Mouse (Mus musculus) cerebellum, postnatal 25 days (tissue): ENCODE data around the gene Tmem9b.

ENCODE experiments used
- DNase-seq, 2 experiments: peaks; one replicate each; pipeline ENCODE4 v3.0.0; 2021; ENCODE audit warnings: mixed read lengths in 2 of 2

Gene Tmem9b

DNA sequence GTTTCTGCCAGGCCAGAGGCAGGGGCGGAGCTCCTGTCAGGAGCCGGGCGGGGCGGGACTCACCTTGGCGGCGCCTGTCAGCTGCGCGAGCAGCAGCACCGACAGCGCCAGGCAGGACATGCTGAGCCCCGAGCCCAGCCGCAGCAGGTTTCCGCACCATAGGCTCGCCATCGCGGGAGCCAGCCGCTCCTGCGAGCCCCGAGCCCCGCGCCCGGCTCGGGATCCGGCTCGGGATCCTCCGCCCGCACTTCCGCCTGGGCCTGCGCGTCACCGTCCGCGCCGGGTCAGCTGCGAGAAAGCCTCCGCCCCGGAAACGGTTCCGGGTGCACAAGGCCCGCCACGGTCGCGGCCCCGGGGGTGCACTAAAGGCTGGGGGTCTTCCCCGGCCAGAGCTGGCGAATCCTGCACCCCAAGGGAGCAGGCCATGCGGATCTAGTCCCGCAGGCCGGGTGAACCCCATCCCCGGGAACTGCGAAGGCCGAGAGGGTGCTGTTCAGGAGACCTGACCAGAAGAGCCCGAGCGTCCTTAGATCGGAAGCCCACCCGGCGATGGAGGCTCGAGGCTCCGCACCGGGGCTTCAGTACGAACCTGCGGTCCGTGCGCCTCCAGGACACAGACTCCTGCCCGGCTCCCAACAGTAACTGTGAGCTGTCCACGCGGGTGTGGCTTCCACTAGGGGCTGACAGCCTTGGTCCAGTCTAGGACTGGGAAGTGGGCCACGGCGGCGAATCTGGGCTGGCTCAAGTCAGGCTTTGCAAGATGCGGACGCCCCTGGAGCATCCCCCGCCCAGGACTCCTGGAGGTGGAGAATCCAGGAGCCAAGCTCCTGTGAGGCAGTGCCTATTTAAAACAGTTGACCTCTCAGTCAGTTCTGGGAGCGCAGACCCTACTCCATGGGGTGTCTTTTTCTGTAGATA is at the start of gene Tmem9b:
Gene Tmem9b, minus strand, starts transcription at position 868 of the 918 bp plus-strand sequence.
- DNase-seq, result peak; percentile 88 to 89

DNA sequence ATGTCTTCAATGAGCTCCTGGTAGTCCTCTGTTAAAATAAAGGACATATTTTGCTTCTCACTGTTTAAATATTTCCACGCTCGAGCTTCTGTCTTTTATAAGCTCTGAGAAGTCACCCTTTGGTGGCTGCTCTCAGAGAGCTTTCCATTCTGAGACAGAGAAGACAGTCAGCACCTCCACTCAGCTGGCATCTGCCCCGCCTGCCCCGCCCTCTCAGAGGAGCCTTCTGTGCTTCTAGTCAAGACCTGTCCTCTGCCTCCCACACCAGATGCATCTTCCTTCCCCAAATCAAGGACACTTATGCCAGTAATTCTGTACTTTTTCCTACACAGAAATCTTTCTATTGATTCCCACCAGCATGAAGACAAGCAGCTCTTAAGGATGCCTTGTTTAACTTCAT is 48.0 kb upstream of the Tmem9b start:
- DNase-seq, result peak in 1 of 2 experiments; percentile 60

DNA sequence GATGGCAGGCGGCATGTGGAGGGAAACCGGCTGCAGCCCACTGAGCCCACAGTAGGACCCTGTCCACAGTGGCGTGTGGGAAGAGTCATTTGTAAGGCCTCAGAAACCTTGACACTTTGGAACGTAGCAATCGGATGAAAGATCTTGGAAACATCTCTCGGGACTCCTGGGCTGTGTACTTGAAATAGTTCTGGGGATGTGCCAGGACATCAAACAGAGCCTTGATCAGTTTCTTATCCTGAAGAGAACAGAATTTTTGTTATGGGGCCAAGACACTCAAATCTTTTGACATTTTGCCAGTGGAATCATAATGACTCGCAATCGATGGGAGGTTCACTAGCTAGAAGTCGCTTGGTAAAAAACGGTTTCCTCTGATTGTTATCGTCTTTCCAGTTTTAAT is 46.5 kb upstream of the Tmem9b start:
- no peak for DNase-seq

DNA sequence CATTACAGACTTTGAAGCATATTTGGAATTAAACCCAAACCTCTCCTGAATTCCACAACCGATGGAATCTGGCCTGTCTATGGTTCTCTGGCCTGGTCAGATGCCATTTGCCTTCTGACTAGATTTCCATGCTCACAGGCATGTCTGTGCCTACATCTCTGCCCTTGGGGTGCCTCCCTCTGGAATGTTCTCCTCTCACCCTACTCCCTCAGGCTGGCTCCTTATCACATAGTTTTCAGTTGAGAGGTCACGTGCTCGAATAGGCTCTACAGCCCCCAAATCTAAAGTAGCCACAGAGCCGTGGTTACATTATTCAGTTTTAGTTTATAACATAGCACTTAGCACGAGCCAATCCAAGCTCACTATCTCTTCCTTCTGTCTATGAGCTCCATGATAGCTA is 42.9 kb upstream of the Tmem9b start:
- no peak for DNase-seq

DNA sequence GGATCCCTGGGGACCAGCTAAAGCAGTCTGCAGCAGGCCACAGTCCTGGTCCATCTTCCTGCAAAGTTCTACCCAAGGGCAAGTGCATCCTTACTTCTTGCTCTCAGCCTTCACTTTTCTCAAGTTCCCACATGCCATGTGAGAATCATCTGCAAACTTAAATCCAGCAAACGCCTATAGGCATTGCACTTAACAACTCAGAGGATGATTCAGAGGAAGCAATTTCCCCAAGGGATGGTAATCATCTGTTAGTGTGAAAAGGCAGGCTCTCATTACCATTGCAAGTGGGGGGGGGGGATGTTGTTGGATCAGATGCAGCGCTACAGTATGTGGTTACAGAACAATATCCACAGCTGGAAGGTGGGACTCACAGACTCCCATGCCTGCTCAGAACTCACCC is 41.9 kb upstream of the Tmem9b start:
- no peak for DNase-seq

DNA sequence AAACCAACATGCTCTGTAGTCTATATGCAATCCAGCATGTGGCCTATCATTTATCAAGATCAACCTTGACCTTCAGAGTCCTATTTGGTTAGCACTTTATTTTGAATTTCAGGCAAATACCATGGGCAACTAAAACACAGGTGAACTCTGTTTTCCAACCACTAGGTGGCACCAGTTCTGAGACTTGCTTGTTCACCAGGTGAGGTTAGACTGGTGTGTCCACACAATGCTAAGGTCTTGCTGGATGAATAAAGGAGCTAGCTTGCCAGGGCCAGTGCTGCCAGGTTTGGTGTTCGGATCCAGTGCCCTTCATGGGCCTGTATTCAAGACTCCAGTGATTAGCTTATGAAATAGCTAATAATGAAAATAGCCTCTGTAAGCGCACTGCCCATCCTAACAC is 40.1 kb upstream of the Tmem9b start:
- peak; percentile 54 to 84 for DNase-seq

DNA sequence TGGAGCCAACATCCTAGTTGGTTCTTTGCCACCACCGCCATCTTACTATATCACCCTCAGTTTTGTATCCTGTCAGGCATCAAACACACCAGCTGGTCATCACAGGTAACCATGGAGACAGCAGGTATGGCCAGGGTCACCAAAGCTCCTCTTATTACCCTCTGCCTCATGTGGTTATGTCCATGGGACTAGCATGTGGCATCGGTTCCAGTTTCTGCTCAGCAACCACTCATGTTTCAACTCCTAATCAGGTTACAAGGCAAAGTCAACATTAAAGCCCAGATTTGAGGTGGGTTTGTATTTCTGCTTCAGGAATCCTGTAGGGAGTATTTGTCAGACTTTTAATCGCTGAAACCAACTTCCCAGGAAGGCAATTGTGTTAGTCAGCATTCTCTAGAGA is 38.1 kb upstream of the Tmem9b start:
- no peak for DNase-seq

DNA sequence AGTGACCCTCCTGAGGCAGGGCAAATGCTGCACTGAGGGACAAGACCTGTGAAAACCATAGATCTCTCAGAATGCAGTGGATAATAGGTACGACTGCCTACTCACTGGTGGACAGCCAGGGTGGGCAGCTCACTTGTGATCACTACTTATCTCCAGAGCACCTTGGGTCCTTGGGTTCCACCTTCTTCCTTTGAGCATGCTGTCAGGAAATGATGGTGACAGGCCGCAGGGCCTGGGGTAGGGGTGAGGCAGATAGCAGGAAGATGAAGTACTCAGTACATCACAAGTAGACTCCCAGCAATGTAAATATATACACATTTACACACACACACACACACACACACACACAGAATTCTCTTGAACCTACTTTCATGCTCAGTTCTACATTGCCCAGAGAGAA is 35.2 kb upstream of the Tmem9b start:
- DNase-seq, result no peak

DNA sequence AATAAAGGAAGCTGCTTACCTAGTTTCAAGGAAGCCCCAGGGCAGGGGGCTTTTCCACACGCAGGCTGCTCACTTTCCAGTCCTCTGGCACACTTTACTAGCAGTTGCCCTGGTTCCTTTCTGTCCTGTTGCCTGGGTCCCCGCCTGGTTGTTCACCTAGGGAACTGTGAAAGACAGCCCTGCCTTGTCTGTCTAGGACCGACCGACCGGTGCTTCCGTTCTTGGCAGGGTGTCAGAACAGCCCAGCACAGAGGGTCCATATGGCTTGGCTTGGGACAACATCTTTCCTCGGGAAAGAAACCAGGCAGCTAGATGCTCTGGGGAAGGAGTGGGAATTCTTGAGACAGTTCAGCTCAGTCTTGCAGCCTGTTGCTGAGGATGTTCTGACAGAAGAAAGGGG is 30.6 kb upstream of the Tmem9b start:
- DNase-seq, result peak; percentile 22 to 49

DNA sequence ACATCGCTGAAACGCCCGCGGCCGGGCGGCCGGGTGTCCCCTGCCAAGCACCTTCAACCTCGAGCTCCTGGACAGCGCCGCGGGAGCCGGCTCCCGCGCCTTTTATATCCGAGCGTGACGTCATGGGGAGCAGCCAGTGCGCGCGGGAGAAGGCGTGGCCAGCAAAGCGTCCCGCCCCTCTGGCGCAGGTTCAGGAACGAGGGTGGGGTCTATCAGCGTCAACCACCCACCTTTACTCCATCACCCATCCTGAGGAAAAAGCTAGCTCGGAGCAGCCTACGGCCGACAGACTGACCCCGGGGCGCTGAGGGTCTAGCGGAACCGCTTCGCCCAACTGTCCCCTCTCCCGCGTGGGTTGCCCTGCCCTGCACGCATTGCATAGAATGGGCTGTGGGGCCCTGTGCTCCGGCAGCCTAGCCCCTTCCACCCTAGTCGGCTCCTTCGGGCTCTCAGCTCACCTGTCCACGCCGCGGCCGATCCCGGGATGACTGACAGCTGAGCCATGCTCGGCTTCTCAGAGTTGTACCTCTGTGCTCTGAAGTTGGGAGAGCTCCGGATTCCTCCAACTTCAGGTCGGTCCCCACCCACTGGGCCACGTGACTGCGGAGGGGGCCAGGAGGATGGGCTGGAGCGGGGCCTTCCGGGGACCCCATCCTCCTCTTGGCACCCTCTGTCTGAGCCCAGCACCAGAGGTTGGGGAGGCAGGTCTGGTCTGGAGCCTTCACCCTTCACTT is 29.0 kb upstream of the Tmem9b start, which contains the start of gene Nrip3:
Gene Nrip3, minus strand, starts transcription at position 556 of the 734 bp plus-strand sequence.
- peak; percentile 83 to 92 for DNase-seq

DNA sequence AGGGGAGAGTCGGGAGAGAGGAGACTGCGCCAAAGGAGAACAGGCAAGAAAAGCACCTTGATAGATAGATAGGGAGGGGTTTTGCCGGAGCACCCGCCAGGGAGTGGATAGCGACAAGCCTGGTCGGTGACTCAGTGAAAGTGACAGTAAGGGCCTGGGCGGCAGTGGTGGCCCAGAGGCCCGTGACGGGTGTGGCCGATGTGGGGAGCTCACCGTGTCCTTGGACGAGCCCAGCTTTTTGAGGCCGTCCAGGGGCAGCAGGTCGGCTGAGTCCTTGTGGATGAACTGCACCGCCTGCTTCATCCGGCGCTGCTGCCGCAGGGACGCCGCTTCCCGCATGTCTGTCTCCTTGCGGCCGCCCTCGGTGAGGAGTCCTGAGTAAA is 28.4 kb upstream of the Tmem9b start:
- no peak for DNase-seq

DNA sequence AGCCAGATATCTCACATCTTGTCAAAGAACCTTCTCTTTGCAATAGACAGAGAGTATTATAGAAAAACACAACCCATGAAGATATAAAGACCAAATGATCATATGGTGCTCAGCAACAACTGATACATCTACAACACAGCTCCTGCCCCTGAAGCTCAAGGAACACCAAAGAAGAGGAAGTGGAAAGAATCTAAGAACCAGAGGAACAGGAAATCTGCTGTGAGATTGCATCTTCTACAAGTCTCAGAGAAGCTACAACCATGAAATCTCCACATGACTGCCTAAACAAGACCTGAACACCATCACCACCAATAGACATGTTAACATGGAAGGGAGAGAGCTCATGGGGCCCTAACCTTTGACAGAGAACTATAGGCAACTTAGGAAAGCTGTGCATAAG is 19.6 kb upstream of the Tmem9b start:
- DNase-seq, result no peak

DNA sequence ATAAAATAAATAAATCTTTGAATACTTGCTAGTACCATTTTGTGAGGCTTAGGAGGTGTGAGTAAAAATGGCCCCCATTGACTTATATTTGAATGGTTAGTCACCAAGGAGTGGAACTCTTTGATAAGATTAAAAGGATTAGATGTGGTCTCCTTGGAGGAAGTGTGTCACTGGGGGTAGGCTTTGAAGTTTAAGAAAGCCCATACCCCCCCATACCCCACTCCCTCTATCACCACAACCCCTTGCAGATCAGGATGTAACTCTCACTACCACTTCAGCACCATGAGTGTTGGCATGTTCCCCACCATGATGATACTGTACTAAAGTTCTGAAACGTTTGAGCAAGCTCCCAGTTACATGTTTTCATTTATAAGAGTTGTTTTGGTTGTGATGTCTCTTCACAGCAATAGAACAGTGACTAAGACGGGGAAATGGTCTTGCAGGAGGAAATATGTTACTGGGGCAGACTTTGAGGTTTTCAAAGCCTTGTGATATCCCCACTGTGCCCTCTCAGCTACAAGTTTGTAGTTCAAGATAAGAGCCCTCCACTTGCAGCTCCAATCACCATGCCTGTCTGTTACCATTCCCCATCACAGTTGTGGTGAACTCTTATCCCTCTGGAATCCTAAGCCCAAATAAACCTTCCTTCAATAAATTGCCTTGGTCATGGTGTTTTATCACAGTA is 16.2 kb upstream of the Tmem9b start:
- DNase-seq, result no peak

DNA sequence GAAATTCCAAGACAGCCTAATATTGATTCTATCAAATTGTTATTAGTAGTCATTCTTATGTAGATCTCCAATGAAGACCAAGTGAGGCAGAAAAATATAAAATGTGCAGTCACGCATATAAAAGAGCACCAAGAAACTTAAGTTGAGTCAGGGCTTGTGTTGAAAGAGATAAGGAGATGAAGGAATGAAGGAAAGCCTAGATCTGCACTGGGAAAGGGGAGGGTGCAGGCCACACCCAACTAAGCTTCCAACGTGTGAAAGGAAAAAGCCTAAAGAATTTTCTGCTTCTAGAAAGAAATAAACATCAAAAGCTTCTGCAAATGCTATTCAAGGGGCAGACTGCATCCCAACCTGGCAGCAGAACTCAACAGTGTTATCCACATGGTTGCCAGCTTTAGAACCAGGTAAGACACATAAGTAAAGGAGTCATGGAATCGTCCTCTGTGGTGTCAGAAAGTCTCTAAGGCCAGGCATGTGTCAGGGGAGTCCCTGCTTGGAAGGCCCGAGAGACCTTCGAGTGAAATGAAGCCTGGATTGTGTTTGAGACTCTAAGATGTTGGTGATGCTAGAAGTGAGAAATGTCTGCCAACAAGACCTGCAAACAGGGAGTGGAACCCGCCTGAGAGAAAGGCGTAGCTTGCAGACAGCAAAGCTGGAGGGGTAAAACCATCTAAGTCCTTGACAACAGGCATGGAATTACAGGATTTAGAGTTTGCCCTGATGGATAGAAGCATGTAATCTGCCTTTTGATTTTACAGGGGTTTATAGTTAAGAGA is 15.1 kb upstream of the Tmem9b start:
- DNase-seq, result no peak

DNA sequence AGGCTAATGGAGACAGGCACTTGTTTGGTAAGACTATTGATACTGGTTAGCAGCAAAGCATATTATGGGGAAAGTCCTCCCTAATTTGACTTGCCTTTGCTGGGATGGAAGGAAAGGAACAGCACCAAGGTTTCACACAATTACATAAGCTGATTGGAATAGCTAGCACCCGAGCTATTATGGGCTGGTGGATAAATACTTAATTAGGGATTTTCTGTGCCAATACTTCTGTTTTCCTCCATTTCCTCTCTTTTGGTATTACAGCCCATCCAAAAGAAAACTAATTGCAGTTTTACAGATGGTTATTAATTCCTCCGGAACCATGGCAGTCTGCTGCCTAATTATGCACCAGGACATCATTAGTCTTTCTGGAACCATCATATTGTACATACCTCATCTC is 11.3 kb upstream of the Tmem9b start:
- no peak for DNase-seq

DNA sequence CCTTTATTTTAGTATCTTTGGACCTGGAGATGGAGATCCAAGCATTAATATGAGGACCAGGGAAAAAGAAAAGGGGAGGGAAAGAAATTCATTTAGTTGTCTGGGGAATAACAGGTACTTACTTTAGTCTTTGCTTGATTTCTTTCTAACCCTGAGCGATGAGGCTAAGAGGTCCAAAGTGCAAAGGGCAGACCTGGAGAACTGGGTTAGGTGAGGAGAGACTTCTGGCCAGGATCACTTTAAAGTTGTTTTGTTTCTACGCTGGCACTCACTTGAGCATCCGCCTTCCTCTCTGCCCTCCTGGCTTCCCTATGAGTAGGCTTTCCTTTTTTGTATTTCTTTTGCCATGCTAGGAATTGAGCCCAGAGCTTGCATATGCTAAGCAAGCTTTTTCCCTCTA is 3.6 kb upstream of the Tmem9b start:
- no peak for DNase-seq

DNA sequence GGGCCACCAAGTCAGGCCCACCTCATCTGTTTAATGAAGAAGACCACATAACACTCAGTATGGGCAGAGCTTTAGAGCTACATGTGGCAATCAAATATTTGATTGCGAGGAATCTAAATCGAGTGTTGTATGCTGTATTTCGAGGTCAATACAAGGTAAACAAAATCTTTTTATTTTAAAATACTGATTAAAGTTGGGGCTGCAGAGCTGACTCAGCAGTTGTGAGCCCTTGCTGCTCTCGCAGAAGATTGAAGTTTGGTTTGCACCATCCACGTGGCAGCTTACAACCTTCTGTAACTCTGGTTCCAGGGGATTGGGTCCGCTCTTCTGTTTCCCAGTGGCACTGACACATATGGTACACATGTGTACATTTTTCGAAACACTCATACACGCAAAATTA is 1.4 kb upstream of the Tmem9b start:
- no peak for DNase-seq

DNA sequence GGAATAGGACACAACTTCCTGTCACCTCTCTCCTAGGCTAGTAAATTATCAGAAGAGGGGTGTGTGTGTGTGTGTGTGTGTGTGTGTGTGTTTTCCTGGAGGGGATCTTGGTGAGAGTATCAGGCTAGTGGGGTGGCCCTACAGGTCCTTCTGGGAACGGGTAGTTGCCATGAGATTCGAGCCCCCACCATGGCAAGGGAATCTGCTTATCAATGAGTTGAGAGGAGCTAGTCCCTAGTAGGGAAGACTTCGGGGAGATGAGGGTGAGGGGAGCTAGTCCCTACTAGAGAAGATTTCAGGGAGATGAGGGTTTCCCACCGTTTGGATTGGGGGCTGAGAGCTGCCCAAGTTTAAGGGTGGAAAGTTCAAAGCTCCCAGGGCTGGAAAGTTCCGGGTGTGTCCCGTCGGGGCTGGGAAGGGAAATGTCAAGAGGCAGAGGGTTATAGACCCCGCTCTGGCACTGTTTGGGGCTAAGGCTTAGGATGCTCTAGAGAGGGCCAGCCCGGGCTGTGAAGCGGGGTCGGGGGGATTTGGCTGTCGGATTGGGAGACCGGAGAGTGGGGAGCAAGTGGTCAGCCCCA is 1.2 kb downstream of the Tmem9b start:
- DNase-seq, result peak in 1 of 2 experiments; percentile 19

DNA sequence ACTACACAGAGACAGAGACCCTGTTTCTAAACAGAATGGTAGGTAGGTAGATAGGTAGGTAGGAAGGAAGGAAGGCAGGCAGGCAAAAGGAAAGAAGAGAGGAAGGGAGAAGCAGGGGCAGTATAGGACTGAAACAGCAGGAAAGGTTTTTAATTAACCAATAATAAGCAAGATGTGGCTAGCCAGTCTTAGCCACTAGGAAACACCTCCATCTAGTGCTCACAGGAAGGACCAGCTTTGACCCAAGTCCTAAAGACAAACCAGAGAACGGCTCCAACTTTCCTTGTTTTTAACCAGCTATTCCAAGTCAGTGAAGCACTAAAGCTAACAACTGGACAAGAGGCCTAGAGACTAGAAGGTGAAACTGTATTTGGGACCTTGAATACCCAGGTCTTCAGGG is 4.9 kb downstream of the Tmem9b start:
- no peak for DNase-seq

DNA sequence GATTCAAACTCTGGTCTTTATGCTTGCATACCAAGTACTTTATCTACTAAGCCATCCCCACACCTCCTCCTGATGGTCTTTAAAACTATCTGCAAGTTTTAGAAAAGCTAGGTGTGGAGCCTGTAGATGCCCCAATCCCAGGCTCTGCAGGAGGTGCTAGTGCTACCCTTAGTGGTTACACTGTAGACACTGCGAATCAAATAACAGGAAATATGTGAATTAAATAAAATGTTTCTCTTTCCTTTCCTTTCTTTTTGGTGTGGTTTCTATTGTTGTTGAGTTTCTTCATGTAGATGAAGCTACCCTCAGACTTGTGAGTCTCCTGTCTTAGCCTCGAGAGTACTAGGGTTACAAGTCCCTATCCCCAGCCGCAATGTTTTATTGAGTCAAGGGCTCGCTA is 11.0 kb downstream of the Tmem9b start:
- DNase-seq, result no peak

DNA sequence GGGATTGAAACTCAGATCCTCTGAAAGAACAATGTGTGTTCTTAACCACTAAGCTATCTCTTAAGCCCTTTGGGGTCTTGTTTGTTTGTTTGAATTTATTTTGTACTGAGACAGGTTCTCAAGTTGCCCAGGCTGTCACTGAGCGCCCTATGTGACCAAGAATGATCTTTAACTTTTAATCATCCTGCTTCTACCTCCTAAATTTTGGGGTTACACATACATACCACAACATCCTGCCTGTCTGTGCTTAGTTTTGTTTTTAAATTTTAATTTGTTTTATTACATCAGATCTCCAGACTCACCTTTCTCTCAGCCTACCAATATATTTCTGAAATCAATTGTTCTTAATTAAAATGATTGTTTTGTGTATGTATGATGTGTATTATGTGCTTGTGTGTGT is 11.6 kb downstream of the Tmem9b start:
- no peak for DNase-seq

DNA sequence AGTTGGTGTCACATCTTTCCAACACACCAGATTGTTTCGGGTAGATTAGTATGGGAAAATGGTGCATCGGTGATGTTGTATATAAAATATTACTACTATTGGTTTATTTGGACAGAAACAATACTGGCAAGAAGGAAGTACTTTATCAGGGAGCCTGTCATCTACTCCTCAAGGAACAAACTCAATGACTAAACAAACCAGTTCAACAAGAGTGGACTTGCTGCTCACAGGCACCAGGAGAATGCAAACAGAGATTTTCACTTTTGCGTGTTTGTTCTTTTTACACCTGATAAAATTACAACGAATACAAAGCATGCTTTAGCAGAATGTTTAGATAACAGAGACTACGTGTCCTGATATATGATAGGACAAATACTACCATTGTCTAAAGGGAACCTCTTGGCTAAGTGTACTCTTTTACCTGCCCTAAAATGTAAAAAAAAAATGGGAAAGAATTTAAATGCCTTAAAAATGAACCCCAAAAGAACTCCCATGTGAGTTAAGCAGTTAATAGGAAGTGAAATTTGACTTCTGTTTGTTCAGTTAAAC is 12.8 kb downstream of the Tmem9b start:
- no peak for DNase-seq
